ENCODE assay signal across 11 mouse cellular contexts in genomic region chr19:42439353-42439752, GRCm38 (mm10). TPM values are rescaled to one million over a fixed set of nuclear protein-coding genes. Genes with fewer than 3 reads are reported as not detected.
DNase-seq lines count a peak whose midpoint lies in the region; ATAC-seq and TF ChIP-seq lines count a peak whose summit lies in the region.
"Had no signal": no experiment of that assay in that cellular context is flagged by ENCODE, and none has a peak within 500 bp of the region (broad histone marks: within the 10 kb centered on the region; RNA-seq: fewer than 3 reads in every experiment).

No protein-coding gene starts in this region.

- H3K4me3 ChIP-seq in left cerebral cortex, adult 2 months, result no peak overlapping the region
- H3K4me3 ChIP-seq in embryonic facial prominence, embryonic 10.5 days, result no peak overlapping the region
- H3K4me3 ChIP-seq: limb, embryonic 10.5 days had no signal

- peak; percentile 32 for TF ChIP-seq CTCF in left cerebral cortex, adult 2 months (IDR thresholded peaks at IDR 0.05)
- 0 out of 2 replicates have a peak, but pooled peaks have one; percentile 12 for TF ChIP-seq CTCF in brain, embryonic 14.5 days (IDR thresholded peaks at IDR 0.05; ENCODE audit: borderline replicate concordance, extremely low read depth, insufficient read depth, insufficient read length)

- no peak for TF ChIP-seq POLR2A in brain, embryonic 14.5 days (IDR thresholded peaks at IDR 0.05; ENCODE audit: borderline replicate concordance, extremely low read depth, insufficient read depth, insufficient read length, poor library complexity, severe bottlenecking)

- no peak overlapping the region for H3K27ac ChIP-seq in left cerebral cortex, adult 2 months
- H3K27ac ChIP-seq in embryonic facial prominence, embryonic 10.5 days (replicated peaks), result no peak overlapping the region
- H3K27ac ChIP-seq: limb, embryonic 10.5 days had no signal

- peaks cover 17% of the 10 kb centered on the region for H3K4me1 ChIP-seq in embryonic facial prominence, embryonic 10.5 days

- 75% methylated on average over 9 of the region's 9 CpGs for WGBS in embryonic facial prominence, embryonic 10.5 days

- DNase-seq in adrenal gland, postnatal 10 days, result peak; percentile 9
- DNase-seq in adrenal gland, postnatal 25 days, result no peak
- no peak for DNase-seq in left cerebral cortex, adult 2 months (ENCODE audit: extremely low spot score in 1 of 2, low spot score in 2 of 2)
- no peak for DNase-seq in left cerebral cortex, postnatal 25 days (ENCODE audit: low spot score in 2 of 2)
- DNase-seq in 416B (ENCODE audit: low read depth), result peak; percentile 15
- DNase-seq in brain, embryonic 14.5 days (ENCODE audit: low read depth), result no peak
- DNase-seq in embryonic facial prominence, embryonic 10.5 days (ENCODE audit: low spot score), result no peak
- DNase-seq: gastrocnemius, postnatal 14 days; heart, postnatal 36 days had no signal

- ATAC-seq in frontal cortex, adult (ENCODE audit: low TSS enrichment), result no peak

- peaks cover 18% of the 10 kb centered on the region for H3K27me3 ChIP-seq in embryonic facial prominence, embryonic 10.5 days (replicated peaks; ENCODE audit: low read depth, poor library complexity, severe bottlenecking)

- H3K36me3 ChIP-seq in embryonic facial prominence, embryonic 10.5 days (replicated peaks), result no peaks in the 10 kb centered on the region
- H3K36me3 ChIP-seq: limb, embryonic 10.5 days had no signal

- H3K9me3 ChIP-seq in embryonic facial prominence, embryonic 10.5 days, result no peaks in the 10 kb centered on the region
- H3K9me3 ChIP-seq: limb, embryonic 10.5 days had no signal

- intact Hi-C loops in left cerebral cortex, adult 2 months (cut with DNase I), result loop anchor here (2.0 to 10.0 kb wide), 3 partner anchors 123 to 305 kb away; no protein-coding TSS in a partner anchor
- intact Hi-C loops in left cerebral cortex, postnatal 25 days (cut with DNase I), result no loop called here

RNA-seq across cellular contexts. Expression of gene Crtac1, which starts 7.8 kb away (rescaled TPM):
- 1 to 10 TPM in 1 of 2 experiments, under 1 TPM in 1; 0.63 to 1.3 TPM for total RNA-seq in adrenal gland, postnatal 10 days (2021)
- total RNA-seq in adrenal gland, postnatal 25 days (2021), result 0.64 TPM in 1 of 2 replicates, not detected in the other
- 10 to 100 TPM; 62.9 to 72.8 TPM for total RNA-seq in left cerebral cortex, adult 2 months (2021)
- total RNA-seq in left cerebral cortex, postnatal 25 days (2021), result 10 to 100 TPM; 59.1 to 72.7 TPM
- polyA plus RNA-seq in brain, embryonic 14.5 days (2012; rRNA removed), result 21.5 and 21.7 TPM in 2 replicates
- polyA plus RNA-seq in embryonic facial prominence, embryonic 10.5 days (2016; fragmentation: Nextera tagmentation; extraction: Ambion mirVana), result 7.1 and 8.8 TPM in 2 replicates
- total RNA-seq: heart, postnatal 36 days had no signal

Comparison
In these comparisons a context has a peak if more than half of its experiments do, and no peak if none do; other contexts are left out.
1. DNase-seq: peak in adrenal gland, postnatal 10 days (single experiment) and 416B (single experiment); none in adrenal gland, postnatal 25 days (single experiment), left cerebral cortex, adult 2 months (0 of 2), left cerebral cortex, postnatal 25 days (0 of 2), brain, embryonic 14.5 days (single experiment) and embryonic facial prominence, embryonic 10.5 days (single experiment).
2. RNA of gene Crtac1, which starts 7.8 kb away (total RNA-seq): 62.9 to 72.8 TPM in left cerebral cortex, adult 2 months and 59.1 to 72.7 TPM in left cerebral cortex, postnatal 25 days; 0.63 to 1.3 TPM in adrenal gland, postnatal 10 days and 0.64 TPM in adrenal gland, postnatal 25 days; every median in the first group is over 10 times any median in the second.